Mouse (Mus musculus) right cerebral cortex, postnatal 10 days (tissue): ENCODE data around the gene Ppp2r5a.
A peak's percentile ranks its signal among the peaks of the same experiment; 100 is the strongest.
"Not testable (repeated sequence)": the region's sequence is repeated elsewhere in the genome, so short reads cannot be mapped to it uniquely, and the experiment has no call there.

Source experiments
- DNase-seq, 2 experiments: peaks; one replicate each; pipeline ENCODE4 v3.0.0; 2021; ENCODE audit warnings: low spot score in 2 of 2

The Ppp2r5a gene

GRCm38 (mm10) chr1:191403074-191403473, at the start of gene Ppp2r5a:
TSS of gene Ppp2r5a (minus strand) at chr1:191403272.
- DNase-seq: no peak

GRCm38 (mm10) chr1:191450614-191451013, 47.5 kb upstream of the Ppp2r5a start:
- DNase-seq: no peak

DNA sequence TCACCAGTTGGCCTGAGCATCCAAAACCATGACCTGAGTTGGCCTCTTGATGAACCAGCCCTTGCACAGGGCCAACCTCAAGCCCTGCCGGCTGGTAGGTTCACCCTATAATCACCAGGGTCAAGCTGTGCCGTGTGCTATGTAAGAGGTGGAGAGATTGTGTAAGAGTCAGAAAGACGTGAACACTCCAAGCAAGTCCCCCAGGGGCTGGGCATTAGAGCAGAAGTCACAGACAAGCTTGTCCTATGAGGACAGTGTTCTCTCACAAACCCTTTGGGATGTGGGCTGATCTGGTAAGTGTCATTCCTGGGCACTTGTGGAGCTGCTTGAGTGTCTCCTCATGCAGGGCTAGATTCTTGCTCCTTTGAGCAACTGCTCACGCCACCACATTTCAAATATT, 46.5 kb upstream of the Ppp2r5a start:
- no peak for DNase-seq

- no peak for DNase-seq
Measured at GRCm38 (mm10) chr1:191447391-191448016, 44.4 kb upstream of the Ppp2r5a start.

DNA sequence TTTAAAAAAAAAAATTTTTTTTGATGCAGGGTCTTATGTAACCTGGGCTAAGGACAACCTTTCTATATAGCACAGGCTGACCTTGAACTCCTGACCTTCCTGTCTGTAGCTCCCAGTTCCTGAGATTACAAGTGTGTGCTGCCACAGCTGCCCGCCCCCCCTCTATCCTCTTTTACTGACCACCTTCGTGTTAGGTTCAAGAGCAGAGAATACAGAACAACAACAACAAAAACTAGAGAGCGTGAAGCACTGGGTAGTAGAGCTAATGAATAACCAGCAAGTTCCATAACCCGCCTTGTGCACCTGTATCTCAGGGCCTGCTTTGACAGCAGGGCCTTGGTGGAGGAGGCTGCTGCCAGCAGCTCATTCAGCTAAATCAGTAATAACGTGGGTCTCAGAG, 43.2 kb upstream of the Ppp2r5a start:
- DNase-seq: no peak

DNA sequence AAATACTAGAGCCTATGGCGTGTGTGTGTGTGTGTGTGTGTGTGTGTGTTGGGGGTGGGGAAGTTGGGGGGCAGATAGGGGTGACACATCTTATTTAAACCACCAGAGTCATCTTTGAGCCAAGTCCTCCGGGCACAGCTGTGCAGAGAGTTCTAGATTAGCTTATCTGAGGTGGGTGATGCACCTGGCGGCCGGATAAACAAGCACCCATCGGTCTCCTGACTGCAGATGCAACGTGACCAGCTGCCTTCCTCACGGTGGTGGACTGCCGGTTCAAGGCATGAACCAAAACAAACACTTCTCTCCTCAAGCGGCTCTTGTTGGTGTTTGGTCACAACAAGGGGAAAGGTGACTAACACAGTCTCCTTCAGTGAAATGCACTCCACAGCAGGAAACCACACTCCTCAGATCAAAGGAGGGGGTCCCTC, 42.8 kb upstream of the Ppp2r5a start:
- DNase-seq: no peak

GRCm38 (mm10) chr1:191445401-191445800, 42.3 kb upstream of the Ppp2r5a start:
- DNase-seq: no peak

GRCm38 (mm10) chr1:191444467-191444866, 41.4 kb upstream of the Ppp2r5a start:
- DNase-seq: no peak

DNA sequence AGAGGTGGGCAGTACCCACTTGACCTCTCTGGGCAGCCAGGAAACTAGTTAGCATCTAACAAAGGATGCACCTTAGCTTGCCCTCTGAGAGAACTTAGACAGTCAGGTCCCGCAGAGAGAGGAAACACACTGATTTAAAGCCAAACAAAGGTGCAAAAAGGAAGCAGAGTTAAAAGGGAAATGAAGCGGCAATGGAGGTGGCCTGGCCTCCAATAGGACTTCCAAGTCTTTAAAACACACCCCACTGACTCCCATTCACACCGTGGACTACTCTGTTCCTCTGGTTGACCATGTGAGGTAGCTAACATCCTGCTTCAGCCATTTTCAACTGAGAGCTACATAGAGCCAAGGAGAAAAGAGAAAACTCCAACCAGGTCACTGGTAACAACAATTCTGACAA, 35.9 kb upstream of the Ppp2r5a start:
- no peak for DNase-seq

DNA sequence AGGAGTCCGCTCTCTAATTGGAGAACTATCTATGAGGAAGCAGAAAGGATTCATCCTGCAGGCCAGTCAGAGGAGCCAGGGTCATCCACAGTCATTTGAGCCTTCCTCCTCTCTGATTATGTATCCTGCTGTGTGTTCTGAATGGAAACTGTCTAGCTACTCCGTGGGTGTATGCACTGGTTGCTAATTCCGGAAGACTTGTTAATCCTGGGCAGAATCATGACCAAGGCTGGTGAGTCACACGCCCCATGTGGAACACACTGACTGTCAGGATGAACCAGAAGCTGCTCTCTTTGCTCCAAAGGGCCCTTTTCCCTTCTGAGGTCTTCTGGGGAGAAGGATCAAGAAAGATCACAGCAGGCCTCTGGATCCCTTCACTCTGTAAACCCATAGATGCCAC, 35.5 kb upstream of the Ppp2r5a start:
- no peak for DNase-seq

GRCm38 (mm10) chr1:191436647-191437046, 33.6 kb upstream of the Ppp2r5a start:
- no peak for DNase-seq

DNA sequence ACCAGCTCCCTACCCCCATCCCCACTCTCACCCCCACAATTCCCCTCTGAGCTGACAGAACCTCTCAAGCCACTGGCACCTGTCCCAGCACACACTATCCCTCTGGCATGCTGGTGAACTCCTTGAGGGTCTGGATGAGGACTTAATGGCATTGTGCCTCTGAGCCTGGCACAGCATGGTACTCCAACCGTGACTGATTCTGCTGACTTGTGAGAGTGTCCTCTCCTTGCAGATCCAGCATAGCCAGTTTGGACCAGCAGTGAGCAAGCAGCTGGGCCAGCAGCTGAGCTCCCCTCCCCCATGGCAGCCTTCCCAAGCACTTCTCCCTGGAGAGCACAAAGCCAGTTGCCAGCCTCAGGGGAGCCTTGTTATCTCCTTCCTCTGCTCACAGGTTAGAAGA, 32.3 kb upstream of the Ppp2r5a start:
- peak; percentile 76 to 82 for DNase-seq

- no peak for DNase-seq
Measured at GRCm38 (mm10) chr1:191432531-191432930, 29.5 kb upstream of the Ppp2r5a start.

DNA sequence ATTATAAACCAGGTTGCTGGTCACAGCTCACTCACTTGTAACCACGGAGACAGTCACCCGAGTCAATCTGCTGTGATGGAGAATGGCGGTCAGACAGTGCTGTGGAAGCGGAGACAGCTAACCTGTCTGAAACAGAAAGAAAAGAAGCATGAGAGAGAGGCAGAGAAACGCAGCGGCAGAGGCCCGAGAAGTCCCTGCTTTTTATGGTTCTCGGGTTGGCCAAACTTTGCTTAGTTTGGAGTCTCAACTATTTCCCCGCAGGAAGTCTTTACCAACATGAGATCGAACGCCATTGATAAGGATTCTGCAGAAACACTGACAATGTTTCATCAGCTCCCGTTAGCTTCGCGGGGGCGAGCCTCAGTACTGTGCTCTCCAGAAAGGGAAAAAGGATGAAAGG, 29.0 kb upstream of the Ppp2r5a start:
- no peak for DNase-seq

- no peak for DNase-seq
Measured at GRCm38 (mm10) chr1:191430121-191430520, 27.0 kb upstream of the Ppp2r5a start.

DNA sequence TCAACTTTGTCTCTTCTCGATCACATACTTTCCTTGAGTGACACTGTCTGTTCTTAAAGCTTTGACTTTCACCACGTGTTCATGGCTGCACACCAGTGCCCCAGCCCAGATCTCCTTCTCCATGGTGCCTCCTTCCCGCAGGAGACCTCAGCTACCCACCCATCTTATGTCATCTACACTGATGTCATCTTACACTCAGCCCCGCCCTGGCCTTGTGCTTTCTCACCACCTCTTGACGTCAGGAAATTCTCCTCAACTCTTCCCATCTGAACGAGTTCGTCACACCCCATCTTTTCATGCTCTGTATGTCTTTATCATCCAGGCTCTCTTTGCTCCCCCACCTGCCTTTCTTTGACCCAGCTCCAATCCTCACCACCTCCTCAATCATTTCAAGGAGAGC, 22.8 kb upstream of the Ppp2r5a start:
- no peak for DNase-seq

DNA sequence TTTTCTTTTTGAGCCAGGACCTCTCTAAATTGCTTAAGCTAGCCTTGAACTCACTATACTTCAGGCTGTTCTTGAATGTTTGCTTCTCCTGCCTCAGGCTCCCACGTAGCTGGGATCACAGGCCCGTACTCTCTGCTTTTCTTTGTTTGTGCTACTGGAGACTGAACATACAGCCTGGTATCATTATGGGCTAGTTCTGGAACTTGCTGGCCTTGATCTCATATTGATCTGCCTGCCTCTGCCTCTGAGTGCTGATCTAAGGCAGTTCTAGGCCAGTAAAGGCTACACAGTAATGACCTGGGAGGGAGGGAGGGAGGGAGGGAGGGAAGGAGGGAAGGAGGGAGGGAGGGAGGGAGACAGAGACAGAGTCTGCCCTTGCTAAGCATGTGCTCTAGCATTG, 20.1 kb upstream of the Ppp2r5a start:
- DNase-seq: no peak

DNA sequence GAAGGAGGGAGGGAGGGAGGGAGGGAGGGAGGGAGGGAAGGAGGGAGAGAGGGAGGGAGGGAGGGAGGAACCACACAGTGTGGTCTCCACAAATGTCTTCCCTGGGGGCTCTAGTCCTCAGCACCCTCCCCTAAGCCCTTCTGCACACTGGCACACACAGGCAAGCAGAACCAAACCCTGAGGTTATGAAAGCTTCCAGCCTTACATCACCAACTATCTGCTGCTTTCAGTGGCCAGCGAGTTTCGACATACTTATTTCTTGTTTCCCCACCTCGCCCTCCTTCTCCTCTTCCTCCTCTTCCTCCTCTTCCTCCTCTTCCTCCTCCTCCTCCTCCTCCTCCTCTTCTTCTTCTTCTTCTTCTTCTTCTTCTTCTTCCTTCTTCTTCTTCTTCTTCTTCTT, 19.6 kb upstream of the Ppp2r5a start:
- DNase-seq: not testable (repeated sequence)

DNA sequence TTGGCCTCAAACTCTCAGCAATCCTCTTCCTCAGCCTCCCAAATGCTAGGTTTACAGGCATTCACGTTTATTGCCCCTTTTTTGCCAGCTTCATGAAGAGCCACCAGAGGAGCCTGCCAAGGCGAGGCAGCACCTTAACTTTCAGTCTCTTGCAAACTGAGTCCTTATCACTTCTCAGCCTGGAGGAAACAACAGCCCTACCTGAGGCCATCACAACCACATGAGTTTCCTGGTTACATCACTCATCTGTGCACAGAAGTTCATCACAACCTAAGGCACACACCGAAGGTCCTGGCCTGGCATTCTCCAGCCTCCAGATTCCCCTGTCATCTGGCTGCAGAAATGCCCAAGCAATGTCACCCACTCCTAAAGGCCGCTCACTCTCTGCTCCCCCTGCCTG, 19.1 kb upstream of the Ppp2r5a start:
- DNase-seq: no peak

DNA sequence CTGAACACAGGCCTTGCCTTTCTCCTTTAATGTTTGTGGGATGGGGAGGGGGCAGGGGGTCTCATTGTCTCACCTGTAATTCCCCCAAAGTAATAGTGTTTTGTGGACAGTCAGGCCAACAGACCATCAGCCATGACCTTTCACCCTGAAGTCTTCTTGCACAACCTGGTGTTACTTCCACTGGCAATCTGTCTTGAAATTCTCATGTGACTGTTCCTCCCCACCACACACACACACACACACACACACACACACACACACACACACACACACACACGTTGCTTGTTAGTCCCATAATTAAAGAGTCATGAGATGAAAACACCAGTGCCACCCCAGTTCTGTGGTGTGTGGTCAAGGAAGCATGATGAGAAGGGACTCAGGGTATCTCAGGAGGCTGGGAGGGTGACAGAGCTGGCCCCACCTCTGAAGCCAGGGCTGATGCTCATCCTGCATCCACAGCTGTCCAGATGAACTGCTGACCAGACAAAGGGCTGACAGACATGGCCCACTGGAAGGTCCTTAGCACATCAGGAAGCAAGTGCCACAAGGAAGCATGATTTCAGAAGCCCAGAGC, 18.4 kb upstream of the Ppp2r5a start:
- DNase-seq: no peak

DNA sequence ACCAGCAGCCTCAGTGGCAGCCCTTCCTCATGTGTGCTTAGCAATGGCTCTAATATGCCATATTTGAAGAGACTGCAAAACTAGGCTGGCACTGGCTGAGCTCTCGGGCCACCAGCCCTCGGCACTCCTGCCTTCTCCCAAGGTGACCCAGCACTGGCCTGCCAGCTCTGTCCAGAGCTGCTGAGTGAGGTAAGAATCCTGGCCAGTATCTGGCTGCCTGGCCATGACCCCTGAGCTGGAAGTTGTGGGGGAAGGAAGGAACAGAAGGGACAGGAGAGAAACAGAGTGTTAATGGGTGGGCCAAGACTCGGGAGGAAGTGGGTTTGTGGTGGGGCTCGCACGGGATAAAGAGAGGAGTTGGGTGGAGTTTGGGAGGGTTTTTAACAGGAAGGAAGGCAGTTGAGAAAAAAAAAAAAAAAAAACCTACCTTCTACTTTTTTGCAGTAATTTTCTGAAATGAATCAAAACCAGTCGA, 17.9 kb upstream of the Ppp2r5a start:
- DNase-seq: no peak

DNA sequence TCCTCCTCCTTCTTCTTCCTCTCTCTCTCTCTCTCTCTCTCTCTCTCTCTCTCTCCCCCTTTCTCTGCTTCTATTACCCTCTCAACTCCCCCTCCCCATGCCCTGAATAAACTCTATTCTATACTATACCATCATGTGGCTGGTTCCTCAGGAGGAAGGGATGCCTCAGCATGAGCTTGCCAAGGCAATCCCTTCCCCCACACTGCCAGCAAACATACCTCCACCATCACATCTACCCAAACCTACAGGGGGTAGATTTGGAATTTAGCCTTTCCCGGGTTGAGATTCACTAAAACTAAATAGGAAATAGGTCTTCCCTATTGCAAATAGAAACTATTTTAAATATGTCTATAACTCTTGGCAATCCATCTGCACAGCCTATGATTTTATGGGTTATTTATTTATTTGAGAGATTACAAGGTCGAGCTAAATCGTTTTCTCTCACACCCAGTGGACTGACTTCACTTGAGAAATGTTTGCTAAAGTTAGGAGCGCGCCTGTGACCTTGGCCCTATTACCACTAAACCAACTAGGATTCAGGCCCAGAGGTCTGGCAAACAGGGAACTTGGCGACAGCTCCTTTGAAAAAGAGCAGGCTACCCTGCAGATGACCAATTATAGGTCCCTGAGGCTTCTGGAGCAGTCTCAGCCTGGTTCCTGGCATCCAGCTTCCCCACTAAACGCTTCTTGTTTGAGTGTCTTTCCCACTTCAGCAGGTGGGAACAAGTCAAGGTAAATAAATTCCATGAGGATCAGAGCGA, 17.1 kb upstream of the Ppp2r5a start:
- no peak for DNase-seq

GRCm38 (mm10) chr1:191419421-191419820, 16.3 kb upstream of the Ppp2r5a start:
- no peak for DNase-seq
